Mouse (Mus musculus) cerebellum, adult 9-11 months (tissue): Measurements from ENCODE around the gene Tm4sf5.

Experiments used
- DNase-seq: peaks from one replicate; pipeline ENCODE4 v3.0.0; 2022

Tm4sf5 gene

GRCm38 (mm10) chr11:70553940-70554339 is 48.9 kb downstream of the Tm4sf5 start:
- no peak for DNase-seq

- no peak for DNase-seq
Observed at GRCm38 (mm10) chr11:70557545-70557944, 52.5 kb downstream of the Tm4sf5 start.
